8 mouse cellular contexts compared by ENCODE assay signal in genomic region chr11:72795149-72795454, GRCm38 (mm10). TPM values are rescaled to one million over a fixed set of nuclear protein-coding genes. Genes with fewer than 3 reads are reported as not detected.
DNase-seq lines count a peak whose midpoint lies in the region; ATAC-seq lines count a peak whose summit lies in the region.

No protein-coding gene starts in this region.

- ATAC-seq in kidney, embryonic 16.5 days (ENCODE audit: low FRiP score, low TSS enrichment) = peak; percentile 55
- ATAC-seq in embryonic facial prominence, embryonic 11.5 days (replicated peaks; ENCODE audit: insufficient number of reproducible peaks, low FRiP score, low TSS enrichment, low read depth) = peak; percentile 75
- ATAC-seq in intestine, embryonic 15.5 days = peak; percentile 28
- ATAC-seq in monocyte, adult 5-6 weeks (replicated peaks; ENCODE audit: insufficient number of reproducible peaks, low FRiP score, low TSS enrichment, poor library complexity, severe bottlenecking) = 0 out of 2 replicates have a peak, but pooled peaks have one; percentile 2
- no peak for ATAC-seq in CD4-positive, CD25-positive, alpha-beta regulatory T cell, adult 4 months

- H3K36me3 ChIP-seq in kidney, embryonic 16.5 days (ENCODE audit: insufficient read depth, low read length) = no peaks in the 10 kb centered on the region
- no peaks in the 10 kb centered on the region for H3K36me3 ChIP-seq in embryonic facial prominence, embryonic 11.5 days (replicated peaks; ENCODE audit: control insufficient read depth, insufficient read depth, low read depth, low read length)
- H3K36me3 ChIP-seq in intestine, embryonic 15.5 days = no peaks in the 10 kb centered on the region

- no peaks in the 10 kb centered on the region for H3K9me3 ChIP-seq in kidney, embryonic 16.5 days (ENCODE audit: low read length)
- H3K9me3 ChIP-seq in embryonic facial prominence, embryonic 11.5 days (replicated peaks; ENCODE audit: control insufficient read depth, low read length) = no peaks in the 10 kb centered on the region
- H3K9me3 ChIP-seq in intestine, embryonic 15.5 days = no peaks in the 10 kb centered on the region

- peak overlapping the region; percentile 99 for H3K4me3 ChIP-seq in kidney, embryonic 16.5 days (ENCODE audit: low read length)
- peak overlapping the region; percentile 99 for H3K4me3 ChIP-seq in embryonic facial prominence, embryonic 11.5 days (ENCODE audit: low read depth, low read length)
- peak overlapping the region; percentile 94 for H3K4me3 ChIP-seq in intestine, embryonic 15.5 days (replicated peaks)

- no peak for DNase-seq in kidney, postnatal 4 days
- DNase-seq in embryonic facial prominence, embryonic 11.5 days (ENCODE audit: low spot score) = no peak
- DNase-seq in cerebellum, postnatal 36 days = no peak
- no peak for DNase-seq in layer of hippocampus, postnatal 10 days (ENCODE audit: low spot score in 2 of 2)

- H3K4me2 ChIP-seq in kidney, embryonic 16.5 days (replicated peaks; ENCODE audit: low read depth, low read length) = peak overlapping the region; percentile 69
- peak overlapping the region; percentile 70 for H3K4me2 ChIP-seq in embryonic facial prominence, embryonic 11.5 days (ENCODE audit: low read depth, low read length)
- H3K4me2 ChIP-seq in intestine, embryonic 15.5 days (replicated peaks) = peak overlapping the region; percentile 85

- WGBS in kidney, embryonic 16.5 days = 19% methylated on average over 14 of the region's 14 CpGs
- WGBS in embryonic facial prominence, embryonic 11.5 days = 21% methylated on average over 14 of the region's 14 CpGs
- 15% methylated on average over 14 of the region's 14 CpGs for WGBS in intestine, embryonic 15.5 days

- peaks cover 15% of the 10 kb centered on the region for H3K4me1 ChIP-seq in kidney, embryonic 16.5 days (ENCODE audit: insufficient read depth, low read length)
- 0 out of 2 replicates have a peak, but pooled peaks cover 2% of the 10 kb centered on the region for H3K4me1 ChIP-seq in embryonic facial prominence, embryonic 11.5 days (ENCODE audit: control insufficient read depth, insufficient read depth, low read length)
- H3K4me1 ChIP-seq in intestine, embryonic 15.5 days (replicated peaks) = no peaks in the 10 kb centered on the region

- no peaks in the 10 kb centered on the region for H3K27me3 ChIP-seq in kidney, embryonic 16.5 days (ENCODE audit: insufficient read depth, low read length)
- H3K27me3 ChIP-seq in embryonic facial prominence, embryonic 11.5 days (ENCODE audit: control insufficient read depth, insufficient read depth, low read length) = no peaks in the 10 kb centered on the region
- H3K27me3 ChIP-seq in intestine, embryonic 15.5 days (replicated peaks) = no peaks in the 10 kb centered on the region

- peak overlapping the region; percentile 89 for H3K9ac ChIP-seq in kidney, embryonic 16.5 days (replicated peaks; ENCODE audit: low read length)
- peak overlapping the region; percentile 80 for H3K9ac ChIP-seq in embryonic facial prominence, embryonic 11.5 days (replicated peaks; ENCODE audit: low read length)
- H3K9ac ChIP-seq in intestine, embryonic 15.5 days = peak overlapping the region; percentile 77

- peak overlapping the region; percentile 83 for H3K27ac ChIP-seq in kidney, embryonic 16.5 days (ENCODE audit: low read length)
- H3K27ac ChIP-seq in embryonic facial prominence, embryonic 11.5 days (replicated peaks; ENCODE audit: low read depth, low read length) = no peak overlapping the region
- H3K27ac ChIP-seq in intestine, embryonic 15.5 days = peak overlapping the region; percentile 34

RNA-seq across cellular contexts. Expression of gene Cyb5d2, which starts 0.8 kb away (rescaled TPM):
- 6.7 and 7.5 TPM in 2 replicates for polyA plus RNA-seq in kidney, embryonic 16.5 days (2015; fragmentation: Nextera tagmentation; extraction: Ambion mirVana)
- 3.0 and 3.4 TPM in 2 replicates for polyA plus RNA-seq in embryonic facial prominence, embryonic 11.5 days (2014; fragmentation: Nextera tagmentation; extraction: Ambion mirVana)
- polyA plus RNA-seq in intestine, embryonic 15.5 days (2015; fragmentation: Nextera tagmentation; extraction: Ambion mirVana) = 4.1 and 4.8 TPM in 2 replicates
- total RNA-seq in monocyte, adult 5-6 weeks (2017) = 5.4 to 6.6 TPM (median 6.4 TPM) in 3 replicates
- 10 to 100 TPM; 11.1 to 12.3 TPM for total RNA-seq in layer of hippocampus, postnatal 10 days (2021)
- 1 to 10 TPM; 8.3 to 9.0 TPM for polyA plus RNA-seq in CD4-positive, CD25-positive, alpha-beta regulatory T cell, adult 4 months (2017; shearing (Covaris generic))

RNA-seq across cellular contexts. Expression of gene Zzef1, which starts 0.9 kb away (rescaled TPM):
- polyA plus RNA-seq in kidney, embryonic 16.5 days (2015; fragmentation: Nextera tagmentation; extraction: Ambion mirVana) = 8.8 and 9.5 TPM in 2 replicates
- 5.9 and 6.1 TPM in 2 replicates for polyA plus RNA-seq in embryonic facial prominence, embryonic 11.5 days (2014; fragmentation: Nextera tagmentation; extraction: Ambion mirVana)
- 10.5 and 12.6 TPM in 2 replicates for polyA plus RNA-seq in intestine, embryonic 15.5 days (2015; fragmentation: Nextera tagmentation; extraction: Ambion mirVana)
- 87.3 to 90.8 TPM (median 90.0 TPM) in 3 replicates for total RNA-seq in monocyte, adult 5-6 weeks (2017)
- total RNA-seq in layer of hippocampus, postnatal 10 days (2021) = 10 to 100 TPM; 47.4 to 52.0 TPM
- 10 to 100 TPM; 25.7 to 32.2 TPM for polyA plus RNA-seq in CD4-positive, CD25-positive, alpha-beta regulatory T cell, adult 4 months (2017; shearing (Covaris generic))
